Mouse (Mus musculus): Measurements from ENCODE around the gene Zcchc13. TPM values are rescaled to one million over a fixed set of nuclear protein-coding genes. Genes with fewer than 3 reads are reported as not detected.

Zcchc13 gene
- total and polyA plus RNA-seq, 3 experiments: not detected

DNA sequence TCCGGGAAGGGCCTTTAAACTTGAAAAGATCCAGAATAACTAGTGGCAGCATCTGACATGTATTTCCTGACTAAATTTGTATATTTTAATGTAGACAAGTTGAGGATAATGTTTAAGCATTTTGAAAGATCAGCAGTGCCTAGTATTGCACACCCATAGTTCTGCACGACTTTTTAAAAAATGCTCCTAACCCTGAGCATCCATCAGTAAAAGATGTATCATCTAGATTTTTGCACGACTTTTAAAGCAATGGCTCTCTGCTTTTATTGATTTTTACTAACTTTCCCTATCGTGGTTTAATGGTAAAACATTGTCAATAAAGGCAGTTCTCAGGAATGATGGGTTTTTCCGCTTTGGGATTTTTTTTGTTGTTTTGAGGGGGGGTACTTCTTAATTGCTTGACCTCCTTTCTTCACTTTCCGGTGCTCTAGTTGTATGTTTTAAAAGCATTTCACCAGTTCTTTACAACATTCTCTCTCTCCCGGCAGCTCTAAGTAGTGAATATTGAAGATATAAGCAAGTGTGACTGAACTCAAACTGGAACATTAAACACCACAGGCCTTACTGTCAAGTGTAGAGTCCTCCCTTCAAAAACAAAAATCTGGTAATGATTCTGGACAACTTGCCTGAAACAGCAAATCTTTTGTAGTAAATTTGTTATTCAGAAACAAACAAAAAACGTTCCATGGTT lies 12.8 kb upstream of the Zcchc13 start:
- Histone ChIP-seq H3K4me1 (ENCODE audit: control insufficient read depth, insufficient read depth, low read length) (no peaks in the 10 kb centered on the region; the same call in 1 of the 2 replicates), H3K27ac (peak overlapping the region; percentile 91), H3K4me3 (peak overlapping the region; percentile 84), H3K36me3 (ENCODE audit: control insufficient read depth, insufficient read depth, low read length) (no peaks in the 10 kb centered on the region), H3K27me3 (ENCODE audit: control insufficient read depth, insufficient read depth, low read length) (no peaks in the 10 kb centered on the region), H3K9ac (ENCODE audit: low read depth, low read length) (no peak overlapping the region), H3K79me2 (replicated peaks; ENCODE audit: control insufficient read depth, insufficient read depth, low read length) (no peaks in the 10 kb centered on the region)
- no peak for DNase-seq
- WGBS: 31% methylated on average over 8 of the region's 8 CpGs
- intact Hi-C loops (cut with DNase I): no loop called here
- TF ChIP-seq POLR2A (IDR thresholded peaks at IDR 0.05; ENCODE audit: insufficient read depth, low read depth, low read length) (no peak), EP300 (IDR thresholded peaks at IDR 0.05; ENCODE audit: insufficient read depth, low read depth, low read length) (no peak), CTCF (IDR thresholded peaks at IDR 0.05) (no peak)

DNA sequence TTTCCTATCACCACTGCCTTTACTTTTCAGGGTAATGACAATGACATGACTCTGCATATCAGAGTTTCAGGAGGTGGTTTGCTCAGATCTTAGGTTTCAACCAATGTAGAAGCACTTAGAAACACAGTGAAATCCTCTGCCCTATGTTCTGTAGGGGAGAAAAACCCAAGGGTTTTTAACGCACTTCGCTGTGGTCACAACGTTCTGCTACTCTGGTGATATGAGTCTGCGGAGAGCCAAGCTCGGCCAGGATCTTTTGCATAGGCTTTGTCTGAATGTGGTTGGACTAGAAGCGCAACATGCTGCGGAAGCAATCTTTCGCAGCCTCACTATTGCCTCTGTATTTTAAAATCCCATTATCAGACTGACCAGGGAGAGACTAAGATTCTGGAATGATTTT lies 8.6 kb upstream of the Zcchc13 start:
- peak overlapping the region; percentile 97 for H3K27ac ChIP-seq
- no peak for TF ChIP-seq EP300 (IDR thresholded peaks at IDR 0.05; ENCODE audit: insufficient read depth, low read depth, low read length)
- TF ChIP-seq CTCF (IDR thresholded peaks at IDR 0.05): no peak
- no peak for TF ChIP-seq POLR2A (IDR thresholded peaks at IDR 0.05; ENCODE audit: insufficient read depth, low read depth, low read length)
- intact Hi-C loops (cut with DNase I): loop anchor here (5.0 kb wide), 1 partner anchor 361 kb away; the partner anchor contains the start of gene Rlim
- no peaks in the 10 kb centered on the region for H3K79me2 ChIP-seq (replicated peaks; ENCODE audit: control insufficient read depth, insufficient read depth, low read length)
- H3K4me3 ChIP-seq: peak overlapping the region; percentile 56
- WGBS: 6% methylated on average over 8 of the region's 8 CpGs
- H3K9ac ChIP-seq (ENCODE audit: low read depth, low read length): peak overlapping the region; percentile 72
- H3K36me3 ChIP-seq (ENCODE audit: control insufficient read depth, insufficient read depth, low read length): no peaks in the 10 kb centered on the region
- H3K4me1 ChIP-seq (ENCODE audit: control insufficient read depth, insufficient read depth, low read length): no peaks in the 10 kb centered on the region; the same call in 1 of the 2 replicates
- H3K27me3 ChIP-seq (ENCODE audit: control insufficient read depth, insufficient read depth, low read length): no peaks in the 10 kb centered on the region
- peak in 1 of 2 experiments; percentile 60 for DNase-seq

- Histone ChIP-seq H3K9ac (ENCODE audit: low read depth, low read length) (peak overlapping the region; percentile 72), H3K4me1 (ENCODE audit: control insufficient read depth, insufficient read depth, low read length) (no peaks in the 10 kb centered on the region; the same call in 1 of the 2 replicates), H3K27me3 (ENCODE audit: control insufficient read depth, insufficient read depth, low read length) (no peaks in the 10 kb centered on the region), H3K36me3 (ENCODE audit: control insufficient read depth, insufficient read depth, low read length) (no peaks in the 10 kb centered on the region), H3K4me3 (peak overlapping the region; percentile 56), H3K79me2 (replicated peaks; ENCODE audit: control insufficient read depth, insufficient read depth, low read length) (no peaks in the 10 kb centered on the region), H3K27ac (peak overlapping the region; percentile 97)
- intact Hi-C loops (cut with DNase I): loop anchor here (5.0 kb wide), 1 partner anchor 360 kb away; the partner anchor contains the start of gene Rlim
- 2% methylated on average over 33 of the region's 33 CpGs for WGBS
- DNase-seq: peak; percentile 90 to 94
- TF ChIP-seq EP300 (IDR thresholded peaks at IDR 0.05; ENCODE audit: insufficient read depth, low read depth, low read length) (peak; percentile 79), POLR2A (IDR thresholded peaks at IDR 0.05; ENCODE audit: insufficient read depth, low read depth, low read length) (peak; percentile 93), CTCF (IDR thresholded peaks at IDR 0.05) (peak; percentile 82)
These were observed 8.0 kb upstream of the Zcchc13 start for GRCm38 (mm10) chrX:103622260-103622934.

GRCm38 (mm10) chrX:103622935-103623280 lies 7.5 kb upstream of the Zcchc13 start:
- Histone ChIP-seq H3K9ac (ENCODE audit: low read depth, low read length) (peak overlapping the region; percentile 49; the same call in 1 of the 2 replicates), H3K36me3 (ENCODE audit: control insufficient read depth, insufficient read depth, low read length) (no peaks in the 10 kb centered on the region), H3K4me1 (ENCODE audit: control insufficient read depth, insufficient read depth, low read length) (no peaks in the 10 kb centered on the region; the same call in 1 of the 2 replicates), H3K4me3 (peak overlapping the region; percentile 53), H3K27ac (peak overlapping the region; percentile 15; the same call in 1 of the 2 replicates), H3K79me2 (replicated peaks; ENCODE audit: control insufficient read depth, insufficient read depth, low read length) (no peaks in the 10 kb centered on the region), H3K27me3 (ENCODE audit: control insufficient read depth, insufficient read depth, low read length) (no peaks in the 10 kb centered on the region)
- intact Hi-C loops (cut with DNase I): loop anchor here (5.0 kb wide), 1 partner anchor 359 kb away; the partner anchor contains the start of gene Rlim
- peak in 1 of 2 experiments; percentile 41 for DNase-seq
- TF ChIP-seq POLR2A (IDR thresholded peaks at IDR 0.05; ENCODE audit: insufficient read depth, low read depth, low read length) (no peak), CTCF (IDR thresholded peaks at IDR 0.05) (no peak), EP300 (IDR thresholded peaks at IDR 0.05; ENCODE audit: insufficient read depth, low read depth, low read length) (no peak)
- WGBS: 16% methylated on average over 13 of the region's 13 CpGs

- peak; percentile 36 to 64 for DNase-seq
- Histone ChIP-seq H3K4me1 (ENCODE audit: control insufficient read depth, insufficient read depth, low read length) (no peaks in the 10 kb centered on the region; the same call in 1 of the 2 replicates), H3K79me2 (replicated peaks; ENCODE audit: control insufficient read depth, insufficient read depth, low read length) (no peaks in the 10 kb centered on the region), H3K4me3 (peak overlapping the region; percentile 53), H3K36me3 (ENCODE audit: control insufficient read depth, insufficient read depth, low read length) (no peaks in the 10 kb centered on the region), H3K27me3 (ENCODE audit: control insufficient read depth, insufficient read depth, low read length) (no peaks in the 10 kb centered on the region), H3K27ac (peak overlapping the region; percentile 56), H3K9ac (ENCODE audit: low read depth, low read length) (peak overlapping the region; percentile 73)
- 7% methylated on average over 27 of the region's 28 CpGs for whole genome bisulfite sequencing
- intact Hi-C loops (cut with DNase I): loop anchor here (5.0 kb wide), 1 partner anchor 359 kb away; the partner anchor contains the start of gene Rlim
- TF ChIP-seq CTCF (IDR thresholded peaks at IDR 0.05) (no peak), POLR2A (IDR thresholded peaks at IDR 0.05; ENCODE audit: insufficient read depth, low read depth, low read length) (peak; percentile 39)
These were observed 7.0 kb upstream of the Zcchc13 start for GRCm38 (mm10) chrX:103623411-103623845.
